Mouse (Mus musculus) E14TG2a.4 (cell line): ENCODE results near the gene N4bp1.

Experiments
- CTCF ChIP-seq: conservative IDR thresholded peaks from 2 replicates; pipeline ENCODE4 v1.5.1; 2014; ENCODE audit warnings: low read length
- NANOG ChIP-seq: IDR thresholded peaks from 2 replicates; pipeline ENCODE4 v1.6.1; 2014; ENCODE audit warnings: borderline replicate concordance, low read length, mixed read lengths
- POU5F1 ChIP-seq: IDR thresholded peaks from 2 replicates; pipeline ENCODE4 v1.6.1; 2014; ENCODE audit warnings: low read length, borderline replicate concordance

- TF ChIP-seq CTCF (no peak), POU5F1 (no peak), NANOG (no peak)
Observed at GRCm38 (mm10) chr8:86920024-86920423, 35.0 kb upstream of the N4bp1 start.
